Mouse (Mus musculus): ENCODE results near the gene Pgs1.

The Pgs1 gene

GRCm38 (mm10) chr11:117986126-117987031 lies at the start of gene Pgs1:
Gene Pgs1 (plus strand): TSS chr11:117986292.
- peak; percentile 65 for DNase-seq (ENCODE audit: low spot score)

- no peak for DNase-seq (ENCODE audit: low spot score)
These were observed 46.9 kb upstream of the Pgs1 start for GRCm38 (mm10) chr11:117939004-117939730.

GRCm38 (mm10) chr11:117939741-117940285 lies 46.3 kb upstream of the Pgs1 start:
- no peak for DNase-seq (ENCODE audit: low spot score)

GRCm38 (mm10) chr11:117940881-117941280 lies 45.2 kb upstream of the Pgs1 start:
- no peak for DNase-seq (ENCODE audit: low spot score)

GRCm38 (mm10) chr11:117941325-117941834 lies 44.7 kb upstream of the Pgs1 start:
- no peak for DNase-seq (ENCODE audit: low spot score)

GRCm38 (mm10) chr11:117941848-117942247 lies 44.2 kb upstream of the Pgs1 start:
- DNase-seq (ENCODE audit: low spot score), result no peak

- DNase-seq (ENCODE audit: low spot score), result no peak
These were observed 39.7 kb upstream of the Pgs1 start for GRCm38 (mm10) chr11:117946195-117946979.

GRCm38 (mm10) chr11:117946996-117947419 lies 39.1 kb upstream of the Pgs1 start:
- no peak for DNase-seq (ENCODE audit: low spot score)

- peak; percentile 51 for DNase-seq (ENCODE audit: low spot score)
These were observed 36.5 kb upstream of the Pgs1 start for GRCm38 (mm10) chr11:117949392-117950091.

- DNase-seq (ENCODE audit: low spot score), result no peak
These were observed 34.7 kb upstream of the Pgs1 start for GRCm38 (mm10) chr11:117951391-117951790.

- DNase-seq (ENCODE audit: low spot score), result no peak
These were observed 33.7 kb upstream of the Pgs1 start for GRCm38 (mm10) chr11:117952174-117952933.

GRCm38 (mm10) chr11:117954094-117954493 lies 32.0 kb upstream of the Pgs1 start:
- no peak for DNase-seq (ENCODE audit: low spot score)

GRCm38 (mm10) chr11:117954819-117955218 lies 31.3 kb upstream of the Pgs1 start:
- no peak for DNase-seq (ENCODE audit: low spot score)

- no peak for DNase-seq (ENCODE audit: low spot score)
These were observed 30.5 kb upstream of the Pgs1 start for GRCm38 (mm10) chr11:117955621-117956020.

- DNase-seq (ENCODE audit: low spot score), result no peak
These were observed 27.9 kb upstream of the Pgs1 start for GRCm38 (mm10) chr11:117958197-117958596.

- DNase-seq (ENCODE audit: low spot score), result no peak
These were observed 26.9 kb upstream of the Pgs1 start for GRCm38 (mm10) chr11:117959166-117959565.

- no peak for DNase-seq (ENCODE audit: low spot score)
These were observed 26.2 kb upstream of the Pgs1 start for GRCm38 (mm10) chr11:117959741-117960381.

GRCm38 (mm10) chr11:117960601-117961000 lies 25.5 kb upstream of the Pgs1 start:
- DNase-seq (ENCODE audit: low spot score), result no peak

- peak; percentile 57 for DNase-seq (ENCODE audit: low spot score)
These were observed 23.6 kb upstream of the Pgs1 start for GRCm38 (mm10) chr11:117962228-117963067.
